Comparison of ENCODE assay signal across 9 mouse cellular contexts in genomic region chr10:78462945-78463768, GRCm38 (mm10). TPM values are rescaled to one million over a fixed set of nuclear protein-coding genes. Genes with fewer than 3 reads are reported as not detected.
DNase-seq lines count a peak whose midpoint lies in the region; ATAC-seq lines count a peak whose summit lies in the region.
"Had no signal": no experiment of that assay in that cellular context is flagged by ENCODE, and none has a peak within 500 bp of the region (broad histone marks: within the 10 kb centered on the region; RNA-seq: fewer than 3 reads in every experiment).

No protein-coding gene starts in this region.

- H3K27ac ChIP-seq in lung, embryonic 16.5 days (ENCODE audit: low read length): no peak overlapping the region
- no peak overlapping the region for H3K27ac ChIP-seq in forebrain, embryonic 16.5 days (ENCODE audit: low read length)
- no peak overlapping the region for H3K27ac ChIP-seq in stomach, embryonic 15.5 days

- H3K4me3 ChIP-seq in lung, embryonic 16.5 days (ENCODE audit: low read length): no peak overlapping the region
- no peak overlapping the region for H3K4me3 ChIP-seq in forebrain, embryonic 16.5 days (replicated peaks; ENCODE audit: low read length)
- H3K4me3 ChIP-seq in stomach, embryonic 15.5 days (replicated peaks): peak overlapping the region; percentile 74

- 77% methylated on average over 8 of the region's 8 CpGs for WGBS in lung, embryonic 16.5 days
- 87% methylated on average over 8 of the region's 8 CpGs for WGBS in forebrain, embryonic 16.5 days
- WGBS in stomach, embryonic 15.5 days: 72% methylated on average over 8 of the region's 8 CpGs

- H3K4me2 ChIP-seq in lung, embryonic 16.5 days (ENCODE audit: low read depth, low read length): peak overlapping the region; percentile 100; the same call in 1 of the 2 replicates
- peak overlapping the region; percentile 100 for H3K4me2 ChIP-seq in forebrain, embryonic 16.5 days (ENCODE audit: low read length)
- peak overlapping the region; percentile 100 for H3K4me2 ChIP-seq in stomach, embryonic 15.5 days

- H3K9ac ChIP-seq in lung, embryonic 16.5 days (ENCODE audit: low read length): no peak overlapping the region
- no peak overlapping the region for H3K9ac ChIP-seq in forebrain, embryonic 16.5 days (replicated peaks; ENCODE audit: low read depth, low read length)
- H3K9ac ChIP-seq in stomach, embryonic 15.5 days: no peak overlapping the region

- ATAC-seq in lung, embryonic 16.5 days (ENCODE audit: low read depth): no peak
- no peak for ATAC-seq in forebrain, embryonic 16.5 days
- no peak for ATAC-seq in stomach, embryonic 15.5 days (ENCODE audit: insufficient read depth, low FRiP score, low read depth)
- ATAC-seq in erythroblast, adult 5-6 weeks (replicated peaks; ENCODE audit: low FRiP score, poor library complexity, severe bottlenecking): no peak

- no peaks in the 10 kb centered on the region for H3K36me3 ChIP-seq in lung, embryonic 16.5 days (ENCODE audit: control insufficient read depth, insufficient read depth, low read length)
- no peaks in the 10 kb centered on the region for H3K36me3 ChIP-seq in forebrain, embryonic 16.5 days (ENCODE audit: control insufficient read depth, insufficient read depth)
- H3K36me3 ChIP-seq in stomach, embryonic 15.5 days: no peaks in the 10 kb centered on the region

- no peak for DNase-seq in lung, postnatal 10 days
- DNase-seq in kidney, postnatal 36 days: peak; percentile 78
- DNase-seq in T-cell, adult 2 months (ENCODE audit: low spot score): no peak
- no peak for DNase-seq in c-Kit-positive CD71-positive TER-119-positive erythroid progenitor cells, embryonic 14.5 days (ENCODE audit: low spot score)

- no peaks in the 10 kb centered on the region for H3K9me3 ChIP-seq in lung, embryonic 16.5 days (ENCODE audit: control insufficient read depth, low read length)
- no peaks in the 10 kb centered on the region for H3K9me3 ChIP-seq in forebrain, embryonic 16.5 days (ENCODE audit: control insufficient read depth, low read length)
- no peaks in the 10 kb centered on the region for H3K9me3 ChIP-seq in stomach, embryonic 15.5 days

- peaks cover 22% of the 10 kb centered on the region for H3K4me1 ChIP-seq in lung, embryonic 16.5 days (replicated peaks; ENCODE audit: control insufficient read depth, insufficient read depth, low read length)
- H3K4me1 ChIP-seq in forebrain, embryonic 16.5 days (replicated peaks; ENCODE audit: control insufficient read depth, insufficient read depth, low read length): peaks cover 8% of the 10 kb centered on the region
- H3K4me1 ChIP-seq in stomach, embryonic 15.5 days: peaks cover 14% of the 10 kb centered on the region

- no peaks in the 10 kb centered on the region for H3K27me3 ChIP-seq in lung, embryonic 16.5 days (ENCODE audit: control insufficient read depth, insufficient read depth, low read depth, low read length)
- no peaks in the 10 kb centered on the region for H3K27me3 ChIP-seq in forebrain, embryonic 16.5 days (replicated peaks; ENCODE audit: control insufficient read depth, insufficient read depth, low read length)
- no peaks in the 10 kb centered on the region for H3K27me3 ChIP-seq in stomach, embryonic 15.5 days (replicated peaks)

RNA-seq across cellular contexts. Expression of gene Pdxk, which starts 1.6 kb away (rescaled TPM):
- 7.3 and 8.0 TPM in 2 replicates for polyA plus RNA-seq in lung, embryonic 16.5 days (2015; fragmentation: Nextera tagmentation; extraction: Ambion mirVana)
- polyA plus RNA-seq in forebrain, embryonic 16.5 days (2015; fragmentation: Nextera tagmentation; extraction: Ambion mirVana): 16.7 and 23.0 TPM in 2 replicates
- 11.8 and 14.3 TPM in 2 replicates for polyA plus RNA-seq in stomach, embryonic 15.5 days (2015; fragmentation: Nextera tagmentation; extraction: Ambion mirVana)
- total RNA-seq in erythroblast, adult 5-6 weeks (2015; ENCODE audit: low replicate concordance): 2.9 and 6.3 TPM in 2 replicates
- total RNA-seq in erythroblast, adult 5-6 weeks (2017; ENCODE audit: low replicate concordance): 1.4 TPM in 2 replicates

RNA-seq across cellular contexts. Expression of gene Cstb, which starts 37.7 kb away (rescaled TPM):
- 240 and 270 TPM in 2 replicates for polyA plus RNA-seq in lung, embryonic 16.5 days (2015; fragmentation: Nextera tagmentation; extraction: Ambion mirVana)
- polyA plus RNA-seq in forebrain, embryonic 16.5 days (2015; fragmentation: Nextera tagmentation; extraction: Ambion mirVana): 96.6 and 117 TPM in 2 replicates
- 348 and 423 TPM in 2 replicates for polyA plus RNA-seq in stomach, embryonic 15.5 days (2015; fragmentation: Nextera tagmentation; extraction: Ambion mirVana)
- total RNA-seq in erythroblast, adult 5-6 weeks (2015; ENCODE audit: low replicate concordance): 17.7 and 24.9 TPM in 2 replicates
- total RNA-seq in erythroblast, adult 5-6 weeks (2017; ENCODE audit: low replicate concordance): 3.3 and 10.0 TPM in 2 replicates

RNA-seq across cellular contexts. Expression of gene Rrp1, which starts 50.3 kb away (rescaled TPM):
- polyA plus RNA-seq in lung, embryonic 16.5 days (2015; fragmentation: Nextera tagmentation; extraction: Ambion mirVana): 263 and 274 TPM in 2 replicates
- polyA plus RNA-seq in forebrain, embryonic 16.5 days (2015; fragmentation: Nextera tagmentation; extraction: Ambion mirVana): 436 and 438 TPM in 2 replicates
- 289 and 316 TPM in 2 replicates for polyA plus RNA-seq in stomach, embryonic 15.5 days (2015; fragmentation: Nextera tagmentation; extraction: Ambion mirVana)
- 4.8 and 17.3 TPM in 2 replicates for total RNA-seq in erythroblast, adult 5-6 weeks (2015; ENCODE audit: low replicate concordance)
- total RNA-seq in erythroblast, adult 5-6 weeks (2017; ENCODE audit: low replicate concordance): 44.9 and 46.9 TPM in 2 replicates

RNA-seq across cellular contexts. Expression of gene Olfr1358, which starts 54.1 kb away (rescaled TPM):
- not detected in 2 replicates for polyA plus RNA-seq in lung, embryonic 16.5 days (2015; fragmentation: Nextera tagmentation; extraction: Ambion mirVana)
- polyA plus RNA-seq in forebrain, embryonic 16.5 days (2015; fragmentation: Nextera tagmentation; extraction: Ambion mirVana): not detected in 2 replicates
- not detected in 2 replicates for polyA plus RNA-seq in stomach, embryonic 15.5 days (2015; fragmentation: Nextera tagmentation; extraction: Ambion mirVana)
- not detected in 2 replicates for total RNA-seq in erythroblast, adult 5-6 weeks (2015; ENCODE audit: low replicate concordance)
- not detected in 2 replicates for total RNA-seq in erythroblast, adult 5-6 weeks (2017; ENCODE audit: low replicate concordance)
- polyA plus RNA-seq: erythroblast, embryonic 14.5 days had no signal

Comparison
In these comparisons a context has a peak if more than half of its experiments do, and no peak if none do; other contexts are left out.
1. DNase-seq: peak in kidney, postnatal 36 days (2 of 2); none in lung, postnatal 10 days (single experiment), T-cell, adult 2 months (single experiment) and c-Kit-positive CD71-positive TER-119-positive erythroid progenitor cells, embryonic 14.5 days (single experiment).
2. Peak in every context shown above with its lines, with median percentiles within 50 percentile points of each other: H3K4me2 ChIP-seq.